Mouse (Mus musculus): ENCODE measurements around the gene Cachd1. TPM values are rescaled to one million over a fixed set of nuclear protein-coding genes. Genes with fewer than 3 reads are reported as not detected.
A peak's percentile ranks its signal among the peaks of the same experiment; 100 is the strongest.

Gene Cachd1
- polyA plus RNA-seq (2012; ENCODE audit: insufficient read depth, insufficient read length, low replicate concordance, missing spikeins): not detected in 2 replicates

GRCm38 (mm10) chr4:100776043-100776870 is at the start of gene Cachd1:
Gene Cachd1 (plus strand): TSS chr4:100776675.
- H3K4me3 ChIP-seq (ENCODE audit: insufficient read depth, low read depth, low read length): peak within 1 kb of the TSS; percentile 55
- TF ChIP-seq POLR2A (IDR thresholded peaks at IDR 0.05; ENCODE audit: insufficient read depth, low read depth, low read length) (0 out of 2 replicates have a peak, but pooled peaks have one; percentile 24), CTCF (IDR thresholded peaks at IDR 0.05; ENCODE audit: insufficient read depth, low read depth, low read length) (no peak)
- H3K4me1 ChIP-seq (ENCODE audit: control insufficient read depth, insufficient read depth, low read length): peaks cover 4% of the 10 kb centered on the region; the same call in 1 of the 2 replicates
- 2% methylated on average over 50 of the region's 50 CpGs for WGBS
- no peak within 1 kb of the TSS for H3K27ac ChIP-seq (ENCODE audit: insufficient read depth, low read depth, low read length)

DNA sequence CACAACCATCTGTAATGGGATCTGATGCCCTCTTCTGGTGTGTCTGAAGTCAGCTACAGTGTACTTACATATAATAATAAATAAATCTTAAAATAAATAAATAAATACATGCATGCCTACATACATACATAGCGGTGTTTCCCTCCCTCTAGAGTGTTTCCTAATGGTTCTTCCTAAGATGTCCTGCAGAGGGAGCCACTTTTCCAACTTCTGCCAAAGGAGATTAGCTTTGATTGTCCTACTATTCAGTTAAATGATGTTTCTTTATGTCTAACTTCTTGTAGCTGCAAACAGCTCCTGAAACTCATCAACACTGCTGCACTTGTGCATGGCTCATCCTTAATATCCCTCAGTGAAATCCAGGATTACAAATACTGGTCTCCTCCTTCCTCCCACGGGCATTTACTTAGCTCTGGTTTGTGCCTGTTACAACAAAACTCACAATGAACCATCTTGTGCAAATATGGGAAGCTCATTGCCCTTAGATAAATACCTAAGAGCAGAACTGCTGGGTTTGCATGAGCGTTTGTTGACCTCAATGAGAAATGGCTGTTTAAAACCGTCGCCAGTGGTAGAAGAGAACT is 47.5 kb upstream of the Cachd1 start:
- 85% methylated on average over 5 of the region's 5 CpGs for WGBS
- TF ChIP-seq POLR2A (IDR thresholded peaks at IDR 0.05; ENCODE audit: insufficient read depth, low read depth, low read length) (no peak), CTCF (IDR thresholded peaks at IDR 0.05; ENCODE audit: insufficient read depth, low read depth, low read length) (no peak)
- no peak overlapping the region for H3K4me3 ChIP-seq (ENCODE audit: insufficient read depth, low read depth, low read length)
- H3K4me1 ChIP-seq (ENCODE audit: control insufficient read depth, insufficient read depth, low read length): no peaks in the 10 kb centered on the region
- no peak overlapping the region for H3K27ac ChIP-seq (ENCODE audit: insufficient read depth, low read depth, low read length)

DNA sequence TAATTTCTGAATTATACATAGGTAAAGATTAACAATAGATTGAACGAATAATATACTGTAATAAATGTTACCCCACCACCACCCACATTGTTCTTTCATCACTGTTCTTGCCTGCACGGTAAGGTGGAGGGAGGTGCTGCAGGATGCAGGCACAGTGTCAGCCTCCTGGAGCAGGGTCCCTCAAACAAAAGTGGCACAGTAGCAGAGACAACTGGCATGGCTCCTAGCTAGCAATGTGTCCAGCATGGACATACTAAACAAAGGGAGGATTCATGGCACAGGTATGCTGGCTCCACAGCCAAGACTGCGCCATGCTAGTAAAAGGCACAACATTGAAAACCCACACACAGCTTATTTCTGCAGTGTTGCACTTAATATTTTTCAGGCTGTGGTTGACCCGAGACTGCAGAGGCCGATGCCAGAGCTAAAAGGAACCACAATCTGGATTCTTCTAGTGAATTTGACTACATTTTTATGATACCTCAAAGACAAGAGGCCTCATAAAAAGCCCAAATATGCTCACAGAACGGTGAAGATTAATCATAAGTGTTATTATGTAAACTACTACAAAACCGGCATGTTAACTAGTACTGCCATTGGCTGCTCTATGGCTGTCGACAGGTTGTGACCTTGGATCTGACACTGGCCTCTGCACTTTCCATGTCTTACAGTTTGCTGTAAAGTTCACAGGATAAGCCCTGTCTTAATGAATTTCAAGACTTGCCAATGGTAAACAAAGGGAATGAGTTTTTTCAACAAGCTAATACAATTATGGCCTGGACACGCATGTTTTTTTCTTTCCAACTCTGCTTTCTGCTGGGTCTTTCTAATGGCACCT is 41.2 kb upstream of the Cachd1 start:
- Histone ChIP-seq H3K27ac (ENCODE audit: insufficient read depth, low read depth, low read length) (no peak overlapping the region), H3K4me3 (ENCODE audit: insufficient read depth, low read depth, low read length) (no peak overlapping the region), H3K4me1 (ENCODE audit: control insufficient read depth, insufficient read depth, low read length) (no peaks in the 10 kb centered on the region)
- WGBS: 73% methylated on average over 9 of the region's 9 CpGs
- TF ChIP-seq POLR2A (IDR thresholded peaks at IDR 0.05; ENCODE audit: insufficient read depth, low read depth, low read length) (no peak), CTCF (IDR thresholded peaks at IDR 0.05; ENCODE audit: insufficient read depth, low read depth, low read length) (no peak)

DNA sequence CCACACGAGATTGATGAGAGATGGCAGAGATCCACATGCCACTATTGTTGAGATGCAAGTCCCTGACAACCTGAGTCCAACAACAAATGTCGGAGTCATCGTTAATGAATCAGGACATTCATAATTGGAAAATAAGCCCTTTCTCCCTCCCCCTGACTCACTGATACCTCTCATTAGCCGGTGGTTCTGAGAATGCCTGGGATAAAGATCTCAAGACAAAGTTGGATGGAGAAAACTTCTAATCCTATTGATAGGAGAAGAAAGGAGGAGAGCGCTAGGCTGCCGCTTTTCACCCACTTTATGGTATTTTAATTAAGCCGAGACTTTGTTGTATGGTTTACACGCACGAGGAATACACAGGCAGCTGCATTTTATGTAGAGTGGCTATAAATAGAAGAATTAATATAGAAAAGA is 40.5 kb upstream of the Cachd1 start:
- no peak overlapping the region for H3K4me3 ChIP-seq (ENCODE audit: insufficient read depth, low read depth, low read length)
- no peak for TF ChIP-seq CTCF (IDR thresholded peaks at IDR 0.05; ENCODE audit: insufficient read depth, low read depth, low read length)
- TF ChIP-seq POLR2A (IDR thresholded peaks at IDR 0.05; ENCODE audit: insufficient read depth, low read depth, low read length): no peak
- H3K27ac ChIP-seq (ENCODE audit: insufficient read depth, low read depth, low read length): no peak overlapping the region
- WGBS: 61% methylated on average over 9 of the region's 9 CpGs
- H3K4me1 ChIP-seq (ENCODE audit: control insufficient read depth, insufficient read depth, low read length): no peaks in the 10 kb centered on the region

DNA sequence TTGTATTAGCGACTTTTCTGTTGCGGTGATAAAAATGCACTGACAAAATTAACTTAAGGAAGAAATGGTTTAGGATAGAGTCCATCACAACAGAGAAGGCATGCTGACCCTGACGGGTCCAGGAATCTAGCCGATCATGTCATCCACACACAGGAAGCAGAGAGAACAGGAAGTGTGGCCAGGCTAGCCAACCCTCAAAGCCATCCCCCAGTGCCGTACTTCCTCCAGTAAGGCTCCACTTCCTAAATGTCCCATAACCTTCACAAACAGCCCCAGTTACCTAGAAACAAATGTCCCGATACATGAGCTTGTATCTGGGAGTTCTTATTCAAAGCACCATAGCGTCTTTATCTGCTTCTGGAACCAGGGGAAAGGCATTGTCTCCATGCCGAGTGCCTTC is 32.9 kb upstream of the Cachd1 start:
- Histone ChIP-seq H3K27ac (ENCODE audit: insufficient read depth, low read depth, low read length) (no peak overlapping the region), H3K4me3 (ENCODE audit: insufficient read depth, low read depth, low read length) (no peak overlapping the region), H3K4me1 (ENCODE audit: control insufficient read depth, insufficient read depth, low read length) (no peaks in the 10 kb centered on the region)
- TF ChIP-seq POLR2A (IDR thresholded peaks at IDR 0.05; ENCODE audit: insufficient read depth, low read depth, low read length): no peak
- no peak for TF ChIP-seq CTCF (IDR thresholded peaks at IDR 0.05; ENCODE audit: insufficient read depth, low read depth, low read length)
- 88% methylated on average over 8 of the region's 8 CpGs for WGBS

- no peaks in the 10 kb centered on the region for H3K4me1 ChIP-seq (ENCODE audit: control insufficient read depth, insufficient read depth, low read length)
- WGBS: 79% methylated on average over 2 of the region's 2 CpGs
- no peak for TF ChIP-seq CTCF (IDR thresholded peaks at IDR 0.05; ENCODE audit: insufficient read depth, low read depth, low read length)
- no peak overlapping the region for H3K4me3 ChIP-seq (ENCODE audit: insufficient read depth, low read depth, low read length)
- H3K27ac ChIP-seq (ENCODE audit: insufficient read depth, low read depth, low read length): no peak overlapping the region
Observed at GRCm38 (mm10) chr4:100752278-100752677, 24.2 kb upstream of the Cachd1 start.

GRCm38 (mm10) chr4:100755632-100756031 is 20.8 kb upstream of the Cachd1 start:
- Histone ChIP-seq H3K4me3 (ENCODE audit: insufficient read depth, low read depth, low read length) (no peak overlapping the region), H3K4me1 (ENCODE audit: control insufficient read depth, insufficient read depth, low read length) (no peaks in the 10 kb centered on the region), H3K27ac (ENCODE audit: insufficient read depth, low read depth, low read length) (no peak overlapping the region)
- TF ChIP-seq POLR2A (IDR thresholded peaks at IDR 0.05; ENCODE audit: insufficient read depth, low read depth, low read length) (no peak), CTCF (IDR thresholded peaks at IDR 0.05; ENCODE audit: insufficient read depth, low read depth, low read length) (no peak)
- WGBS: 89% methylated on average over 8 of the region's 8 CpGs

DNA sequence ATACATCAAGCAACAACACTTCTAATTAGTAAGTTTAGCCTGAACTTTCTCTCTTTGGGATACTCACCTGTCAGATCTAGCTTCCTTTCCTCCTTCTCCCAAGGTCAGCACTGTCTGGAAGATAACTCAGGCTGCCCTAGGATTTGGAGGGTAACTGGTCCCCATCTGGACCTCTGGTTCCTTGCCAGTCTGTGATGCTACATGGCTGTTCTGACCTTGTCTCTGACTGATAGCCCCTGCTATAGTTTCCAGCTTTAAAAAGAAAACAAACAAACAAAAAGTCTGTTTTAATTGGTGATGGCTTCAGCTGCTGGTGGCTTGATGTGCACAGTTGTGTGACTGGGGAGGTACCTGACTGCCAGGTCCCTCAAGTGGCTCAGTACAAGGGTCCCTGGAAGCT is 20.0 kb upstream of the Cachd1 start:
- no peak for TF ChIP-seq POLR2A (IDR thresholded peaks at IDR 0.05; ENCODE audit: insufficient read depth, low read depth, low read length)
- no peak for TF ChIP-seq CTCF (IDR thresholded peaks at IDR 0.05; ENCODE audit: insufficient read depth, low read depth, low read length)
- no peaks in the 10 kb centered on the region for H3K4me1 ChIP-seq (ENCODE audit: control insufficient read depth, insufficient read depth, low read length)
- H3K4me3 ChIP-seq (ENCODE audit: insufficient read depth, low read depth, low read length): no peak overlapping the region
- H3K27ac ChIP-seq (ENCODE audit: insufficient read depth, low read depth, low read length): no peak overlapping the region
